Mouse (Mus musculus): ENCODE data around the gene Olfr1239.

The Olfr1239 gene

GRCm38 (mm10) chr2:89420307-89420706, at the start of gene Olfr1239:
Olfr1239 (minus strand) TSS chr2:89420407.
- no peak for DNase-seq (ENCODE audit: inconsistent age in 2 of 2, low spot score in 1 of 2)

GRCm38 (mm10) chr2:89442900-89443299, 22.7 kb upstream of the Olfr1239 start, which contains the start of gene Olfr1240:
Olfr1240 (minus strand) TSS chr2:89443000.
- DNase-seq (ENCODE audit: inconsistent age in 2 of 2, low spot score in 1 of 2) = no peak

GRCm38 (mm10) chr2:89414557-89414956, 5.7 kb downstream of the Olfr1239 start:
- no peak for DNase-seq (ENCODE audit: inconsistent age in 2 of 2, low spot score in 1 of 2)

- no peak for DNase-seq (ENCODE audit: inconsistent age in 2 of 2, low spot score in 1 of 2)
Observed at GRCm38 (mm10) chr2:89409576-89409975, 10.6 kb downstream of the Olfr1239 start, which contains the start of gene Olfr1238. Olfr1238 (minus strand) TSS chr2:89409676.

- DNase-seq (ENCODE audit: inconsistent age in 2 of 2, low spot score in 1 of 2) = no peak
Observed at GRCm38 (mm10) chr2:89400882-89401281, 19.3 kb downstream of the Olfr1239 start.
